Comparison of ENCODE assay signal across 9 mouse cellular contexts in genomic region chr3:101405495-101405894, GRCm38 (mm10). TPM values are rescaled to one million over a fixed set of nuclear protein-coding genes. Genes with fewer than 3 reads are reported as not detected.
DNase-seq lines count a peak whose midpoint lies in the region; ATAC-seq lines count a peak whose summit lies in the region.
"Had no signal": no experiment of that assay in that cellular context is flagged by ENCODE, and none has a peak within 500 bp of the region (broad histone marks: within the 10 kb centered on the region; RNA-seq: fewer than 3 reads in every experiment).

No protein-coding gene starts in this region.

- WGBS in neural tube, embryonic 12.5 days = 54% methylated on average over 10 of the region's 10 CpGs
- 37% methylated on average over 10 of the region's 10 CpGs for WGBS in heart, embryonic 12.5 days

- no peak overlapping the region for H3K4me3 ChIP-seq in neural tube, embryonic 12.5 days
- H3K4me3 ChIP-seq in heart, embryonic 12.5 days = no peak overlapping the region
- H3K4me3 ChIP-seq: myocyte had no signal

- peak; percentile 67 for ATAC-seq in neural tube, embryonic 12.5 days (ENCODE audit: low FRiP score, low read depth)
- ATAC-seq in heart, embryonic 12.5 days (ENCODE audit: insufficient number of reproducible peaks, low FRiP score) = no peak
- no peak for ATAC-seq in megakaryocyte, adult 5-6 weeks (ENCODE audit: poor library complexity, severe bottlenecking)

- H3K27ac ChIP-seq in neural tube, embryonic 12.5 days = no peak overlapping the region
- H3K27ac ChIP-seq in heart, embryonic 12.5 days (ENCODE audit: poor library complexity, severe bottlenecking) = peak overlapping the region; percentile 41; the same call in 1 of the 2 replicates

- no peaks in the 10 kb centered on the region for H3K9me3 ChIP-seq in neural tube, embryonic 12.5 days
- H3K9me3 ChIP-seq in heart, embryonic 12.5 days (replicated peaks) = no peaks in the 10 kb centered on the region

- 0 out of 2 replicates have a peak overlapping the region, but pooled peaks have one; percentile 6 for H3K4me2 ChIP-seq in neural tube, embryonic 12.5 days (replicated peaks)
- peak overlapping the region; percentile 28; the same call in 1 of the 2 replicates for H3K4me2 ChIP-seq in heart, embryonic 12.5 days

- H3K4me1 ChIP-seq in neural tube, embryonic 12.5 days = peaks cover 39% of the 10 kb centered on the region
- H3K4me1 ChIP-seq in heart, embryonic 12.5 days (replicated peaks) = peaks cover 90% of the 10 kb centered on the region

- no peak for DNase-seq in neural tube, embryonic 10.5 days (ENCODE audit: extremely low spot score, low spot score)
- DNase-seq in layer of hippocampus, postnatal 10 days (ENCODE audit: low spot score in 2 of 2) = peak; percentile 72 to 79
- peak; percentile 59 to 73 for DNase-seq in lung, postnatal 4 days
- no peak for DNase-seq in c-Kit-positive CD71-positive TER-119-positive erythroid progenitor cells, embryonic 14.5 days (ENCODE audit: low spot score)
- DNase-seq in urinary bladder, adult 2 months (ENCODE audit: low spot score) = no peak

- H3K9ac ChIP-seq in neural tube, embryonic 12.5 days = no peak overlapping the region
- no peak overlapping the region for H3K9ac ChIP-seq in heart, embryonic 12.5 days

- no peaks in the 10 kb centered on the region for H3K27me3 ChIP-seq in neural tube, embryonic 12.5 days (replicated peaks)
- no peaks in the 10 kb centered on the region for H3K27me3 ChIP-seq in heart, embryonic 12.5 days (replicated peaks)

- H3K36me3 ChIP-seq in neural tube, embryonic 12.5 days = no peaks in the 10 kb centered on the region
- no peaks in the 10 kb centered on the region for H3K36me3 ChIP-seq in heart, embryonic 12.5 days

RNA-seq across cellular contexts. Expression of gene Igsf3, which starts 28.6 kb away (rescaled TPM):
- polyA plus RNA-seq in neural tube, embryonic 12.5 days (2016; fragmentation: Nextera tagmentation; extraction: Ambion mirVana) = 49.8 and 55.0 TPM in 2 replicates
- 46.6 and 46.8 TPM in 2 replicates for polyA plus RNA-seq in heart, embryonic 12.5 days (2016; fragmentation: Nextera tagmentation; extraction: Ambion mirVana)
- 10 to 100 TPM; 57.3 to 57.7 TPM for total RNA-seq in layer of hippocampus, postnatal 10 days (2021)
- total RNA-seq in megakaryocyte, adult 5-6 weeks (2015) = 0.11 TPM in 1 of 2 replicates, not detected in the other
- 0.40 and 0.57 TPM in 2 replicates for total RNA-seq in megakaryocyte, adult 5-6 weeks (2017)
- polyA plus RNA-seq in urinary bladder, adult 2 months (2012; rRNA removed) = 5.5 and 9.1 TPM in 2 replicates

Comparison
In these comparisons a context has a peak if more than half of its experiments do, and no peak if none do; other contexts are left out.
1. DNase-seq: peak in layer of hippocampus, postnatal 10 days (2 of 2) and lung, postnatal 4 days (2 of 2); none in neural tube, embryonic 10.5 days (single experiment), c-Kit-positive CD71-positive TER-119-positive erythroid progenitor cells, embryonic 14.5 days (single experiment) and urinary bladder, adult 2 months (single experiment).